Mouse (Mus musculus) ES-Bruce4 (cell line): ENCODE measurements around the gene Pbxip1. TPM values are rescaled to one million over a fixed set of nuclear protein-coding genes. Genes with fewer than 3 reads are reported as not detected.

ENCODE experiments used
- H3K27ac ChIP-seq: 2 replicates; pipeline ENCODE4 v1.5.1; 2012; ENCODE audit warnings: low read length, inconsistent platforms; ENCODE audit not compliant: insufficient read depth
- H3K27me3 ChIP-seq: 2 replicates; pipeline ENCODE4 v1.6.1; 2012; ENCODE audit warnings: mild to moderate bottlenecking, low read length, inconsistent platforms; ENCODE audit not compliant: control insufficient read depth, poor library complexity, insufficient read depth, severe bottlenecking
- H3K36me3 ChIP-seq: 2 replicates; pipeline ENCODE4 v1.6.1; 2012; ENCODE audit warnings: inconsistent platforms, mild to moderate bottlenecking, low read length, moderate library complexity; ENCODE audit not compliant: control insufficient read depth, poor library complexity, insufficient read depth, severe bottlenecking
- H3K4me1 ChIP-seq: one replicate; pipeline ENCODE4 v1.8.1; 2011; ENCODE audit warnings: low read length; ENCODE audit not compliant: control insufficient read depth, insufficient read depth
- H3K4me3 ChIP-seq: 2 replicates; pipeline ENCODE4 v1.5.1; 2011; ENCODE audit warnings: low read depth, mild to moderate bottlenecking, low read length
- H3K9ac ChIP-seq: 2 replicates; pipeline ENCODE4 v1.6.1; 2012; ENCODE audit warnings: low read depth, mild to moderate bottlenecking, inconsistent platforms; ENCODE audit not compliant: poor library complexity, severe bottlenecking
- H3K9me3 ChIP-seq: replicated peaks from 2 replicates; pipeline ENCODE4 v1.6.1; 2012; ENCODE audit warnings: mild to moderate bottlenecking, low read length, inconsistent platforms; ENCODE audit not compliant: control insufficient read depth, poor library complexity, insufficient read depth, severe bottlenecking
- CTCF ChIP-seq: IDR thresholded peaks from one replicate; pipeline ENCODE4 v1.8.1; 2011; ENCODE audit warnings: low read depth, low read length
- EP300 ChIP-seq: IDR thresholded peaks from 2 replicates; pipeline ENCODE4 v1.6.1; 2011; ENCODE audit warnings: low read depth, low read length; ENCODE audit not compliant: insufficient read depth
- POLR2A ChIP-seq: IDR thresholded peaks from one replicate; pipeline ENCODE4 v1.8.1; 2011; ENCODE audit warnings: low read length; ENCODE audit not compliant: insufficient read depth
- polyA plus RNA-seq: library from polyadenylated mRNA; stranded (reverse); fragments of >200 nt; gene quantifications from 2 replicates; pipeline ENCODE4 v1.2.4, GENCODE M21; 2011; ENCODE audit warnings: low read depth; ENCODE audit not compliant: missing spikeins, insufficient read depth, insufficient read length

Gene Pbxip1
- polyA plus RNA-seq, 1 experiment = 12.2 TPM

- Histone ChIP-seq H3K9me3 (no peaks in the 10 kb centered on the region), H3K4me3 (0 out of 2 replicates have a peak overlapping the region, but pooled peaks have one; percentile 85)
Measured at GRCm38 (mm10) chr3:89420421-89420820, 16.1 kb upstream of the Pbxip1 start.

GRCm38 (mm10) chr3:89421002-89421774 lies 15.3 kb upstream of the Pbxip1 start:
- H3K36me3 ChIP-seq = peaks cover 4% of the 10 kb centered on the region
- peak overlapping the region; percentile 82 for H3K9ac ChIP-seq
- no peaks in the 10 kb centered on the region for H3K27me3 ChIP-seq
- TF ChIP-seq CTCF = no peak
- TF ChIP-seq POLR2A = peak; percentile 86
- TF ChIP-seq EP300 = peak; percentile 63
- H3K27ac ChIP-seq = peak overlapping the region; percentile 86
- H3K9me3 ChIP-seq = no peaks in the 10 kb centered on the region
- peak overlapping the region; percentile 85 for H3K4me3 ChIP-seq
- H3K4me1 ChIP-seq = peaks cover 13% of the 10 kb centered on the region

More at GRCm38 (mm10) chr3:89420421-89420820, 16.1 kb upstream of the Pbxip1 start:
- Histone ChIP-seq H3K9ac (peak overlapping the region; percentile 89), H3K27me3 (no peaks in the 10 kb centered on the region), H3K27ac (peak overlapping the region; percentile 86), H3K4me1 (peaks cover 13% of the 10 kb centered on the region), H3K36me3 (peaks cover 12% of the 10 kb centered on the region)
- TF ChIP-seq EP300 (no peak), CTCF (no peak), POLR2A (no peak)

- Histone ChIP-seq H3K36me3 (peaks cover 5% of the 10 kb centered on the region), H3K9me3 (no peaks in the 10 kb centered on the region), H3K4me3 (peak overlapping the region; percentile 85), H3K27me3 (no peaks in the 10 kb centered on the region), H3K9ac (peak overlapping the region; percentile 82), H3K27ac (peak overlapping the region; percentile 19), H3K4me1 (peaks cover 13% of the 10 kb centered on the region)
- TF ChIP-seq POLR2A (no peak), CTCF (no peak), EP300 (no peak)
Measured at GRCm38 (mm10) chr3:89421810-89422473, 14.6 kb upstream of the Pbxip1 start.

GRCm38 (mm10) chr3:89422556-89423205 lies 13.8 kb upstream of the Pbxip1 start:
- no peaks in the 10 kb centered on the region for H3K9me3 ChIP-seq
- TF ChIP-seq CTCF (no peak), POLR2A (no peak), EP300 (no peak)
- H3K4me1 ChIP-seq = peaks cover 13% of the 10 kb centered on the region
- H3K9ac ChIP-seq = peak overlapping the region; percentile 82
- H3K4me3 ChIP-seq = peak overlapping the region; percentile 26
- H3K36me3 ChIP-seq = peaks cover 11% of the 10 kb centered on the region
- H3K27ac ChIP-seq = no peak overlapping the region
- no peaks in the 10 kb centered on the region for H3K27me3 ChIP-seq

- Histone ChIP-seq H3K4me1 (peaks cover 13% of the 10 kb centered on the region), H3K9ac (no peak overlapping the region), H3K4me3 (no peak overlapping the region), H3K9me3 (no peaks in the 10 kb centered on the region), H3K27ac (peak overlapping the region; percentile 40), H3K36me3 (peaks cover 16% of the 10 kb centered on the region), H3K27me3 (no peaks in the 10 kb centered on the region)
- TF ChIP-seq EP300 (no peak), POLR2A (no peak), CTCF (no peak)
Measured at GRCm38 (mm10) chr3:89424416-89425140, 11.9 kb upstream of the Pbxip1 start.
